Mouse (Mus musculus) intestine, embryonic 16.5 days (tissue): ENCODE measurements around the gene Lnx2. TPM values are rescaled to one million over a fixed set of nuclear protein-coding genes. Genes with fewer than 3 reads are reported as not detected.

Experiments
- ATAC-seq: fragments of 200-750 bp; cut with Nextera tagmentation; 2 replicates; pipeline ENCODE4 v1.8.0; 2017; ENCODE audit warnings: moderate TSS enrichment, moderate library complexity
- H3K27ac ChIP-seq: fragments of 300-500 bp; sonication (generic); 2 replicates; pipeline ENCODE4 v1.5.1; 2014; ENCODE audit warnings: mild to moderate bottlenecking, low read length
- H3K27me3 ChIP-seq: fragments of 300-500 bp; sonication (generic); replicated peaks from 2 replicates; pipeline ENCODE4 v1.6.1; 2014; ENCODE audit warnings: low read length, control low read depth, mixed read lengths; ENCODE audit not compliant: control insufficient read depth, insufficient read depth
- H3K36me3 ChIP-seq: fragments of 300-500 bp; sonication (generic); 2 replicates; pipeline ENCODE4 v1.6.1; 2014; ENCODE audit warnings: low read length, control low read depth; ENCODE audit not compliant: control insufficient read depth, insufficient read depth
- H3K4me1 ChIP-seq: fragments of 300-500 bp; sonication (generic); 2 replicates; pipeline ENCODE4 v1.6.1; 2014; ENCODE audit warnings: low read length, control low read depth, mixed read lengths; ENCODE audit not compliant: control insufficient read depth, insufficient read depth
- H3K4me2 ChIP-seq: fragments of 300-500 bp; sonication (generic); 2 replicates; pipeline ENCODE4 v1.6.1; 2014; ENCODE audit warnings: low read depth, low read length, control low read depth
- H3K4me3 ChIP-seq: fragments of 300-500 bp; sonication (generic); 2 replicates; pipeline ENCODE4 v1.5.1; 2014; ENCODE audit warnings: mild to moderate bottlenecking, low read length
- H3K9ac ChIP-seq: fragments of 300-500 bp; sonication (generic); 2 replicates; pipeline ENCODE4 v1.6.1; 2014; ENCODE audit warnings: low read depth, low read length
- H3K9me3 ChIP-seq: fragments of 300-500 bp; sonication (generic); 2 replicates; pipeline ENCODE4 v1.6.1; 2016; ENCODE audit warnings: low read length, control low read depth; ENCODE audit not compliant: control insufficient read depth
- WGBS: fragments of 180-500 bp; shearing (Covaris S2); extraction: QIAGEN DNeasy Blood & Tissue Kit; methylation state at CpG from one replicate; pipeline ENCODE4 v1.1.7; 2014; 5-methylcytosine and 5-hydroxymethylcytosine counted together
- polyA plus RNA-seq: library from polyadenylated mRNA; unstranded; fragments of >200 nt; fragmentation: Nextera tagmentation; extraction: Ambion mirVana; gene quantifications from 2 replicates; pipeline ENCODE4 v1.2.1, GENCODE M21; 2015

The Lnx2 gene
- polyA plus RNA-seq, 1 experiment from 2014 or later: 15.2 TPM

GRCm38 (mm10) chr5:147068876-147069275 is 7.5 kb downstream of the Lnx2 start:
- WGBS: 78% methylated on average over 5 of the region's 5 CpGs
- ATAC-seq: no peak
- Histone ChIP-seq H3K9me3 (no peaks in the 10 kb centered on the region), H3K9ac (no peak overlapping the region), H3K36me3 (no peaks in the 10 kb centered on the region), H3K4me3 (no peak overlapping the region), H3K27ac (no peak overlapping the region), H3K4me2 (no peak overlapping the region), H3K27me3 (no peaks in the 10 kb centered on the region), H3K4me1 (peaks cover 33% of the 10 kb centered on the region)

GRCm38 (mm10) chr5:147066965-147067364 is 9.4 kb downstream of the Lnx2 start:
- no peak overlapping the region for H3K27ac ChIP-seq
- peaks cover 24% of the 10 kb centered on the region for H3K4me1 ChIP-seq
- H3K4me2 ChIP-seq: no peak overlapping the region
- 55% methylated on average over 5 of the region's 5 CpGs for WGBS
- no peaks in the 10 kb centered on the region for H3K9me3 ChIP-seq
- no peak overlapping the region for H3K9ac ChIP-seq
- no peaks in the 10 kb centered on the region for H3K27me3 ChIP-seq
- no peaks in the 10 kb centered on the region for H3K36me3 ChIP-seq
- no peak overlapping the region for H3K4me3 ChIP-seq
- ATAC-seq: no peak

- Histone ChIP-seq H3K36me3 (no peaks in the 10 kb centered on the region), H3K4me1 (peaks cover 22% of the 10 kb centered on the region), H3K4me2 (no peak overlapping the region), H3K4me3 (no peak overlapping the region), H3K27ac (no peak overlapping the region), H3K9me3 (no peaks in the 10 kb centered on the region), H3K9ac (no peak overlapping the region), H3K27me3 (no peaks in the 10 kb centered on the region)
- 58% methylated on average over 4 of the region's 4 CpGs for WGBS
- no peak for ATAC-seq
These were observed 10.3 kb downstream of the Lnx2 start for GRCm38 (mm10) chr5:147066129-147066528.

- Histone ChIP-seq H3K36me3 (no peaks in the 10 kb centered on the region), H3K9me3 (no peaks in the 10 kb centered on the region), H3K9ac (no peak overlapping the region), H3K4me3 (no peak overlapping the region), H3K4me1 (0 out of 2 replicates have a peak, but pooled peaks cover 14% of the 10 kb centered on the region), H3K27ac (no peak overlapping the region), H3K4me2 (no peak overlapping the region), H3K27me3 (no peaks in the 10 kb centered on the region)
- WGBS: 65% methylated on average over 8 of the region's 8 CpGs
- no peak for ATAC-seq
These were observed 13.1 kb downstream of the Lnx2 start for GRCm38 (mm10) chr5:147063215-147063661.

DNA sequence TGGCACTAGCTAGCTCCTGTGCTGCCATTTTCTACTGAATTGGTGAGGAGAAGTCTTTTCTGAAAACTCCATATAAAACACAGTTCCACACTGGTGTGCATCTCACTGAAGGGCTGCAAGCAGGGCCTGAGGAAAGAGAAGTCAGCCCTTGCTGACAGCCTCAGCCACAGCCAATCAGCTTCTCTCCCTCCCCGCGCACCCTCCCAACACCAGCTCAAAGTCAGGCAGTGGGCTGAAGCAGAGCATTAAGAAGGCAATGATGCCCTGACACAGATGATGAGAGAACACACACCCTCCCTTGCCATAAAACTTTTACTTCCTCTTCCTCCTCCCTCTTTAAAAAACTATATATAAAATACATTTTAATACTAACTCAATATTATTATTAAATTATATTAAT is 16.4 kb downstream of the Lnx2 start:
- 93% methylated on average over 2 of the region's 2 CpGs for whole genome bisulfite sequencing
- Histone ChIP-seq H3K27ac (no peak overlapping the region), H3K4me2 (no peak overlapping the region), H3K36me3 (no peaks in the 10 kb centered on the region), H3K9ac (no peak overlapping the region), H3K4me3 (no peak overlapping the region), H3K27me3 (no peaks in the 10 kb centered on the region), H3K9me3 (no peaks in the 10 kb centered on the region), H3K4me1 (peaks cover 22% of the 10 kb centered on the region)
- no peak for ATAC-seq

GRCm38 (mm10) chr5:147059319-147059718 is 17.1 kb downstream of the Lnx2 start:
- H3K27me3 ChIP-seq: no peaks in the 10 kb centered on the region
- H3K4me1 ChIP-seq: peaks cover 26% of the 10 kb centered on the region
- H3K4me2 ChIP-seq: no peak overlapping the region
- H3K4me3 ChIP-seq: no peak overlapping the region
- no peak overlapping the region for H3K27ac ChIP-seq
- peak; percentile 26; the same call in 1 of the 2 replicates for ATAC-seq
- H3K9me3 ChIP-seq: no peaks in the 10 kb centered on the region
- no peaks in the 10 kb centered on the region for H3K36me3 ChIP-seq
- no peak overlapping the region for H3K9ac ChIP-seq
- 66% methylated on average over 9 of the region's 9 CpGs for WGBS

DNA sequence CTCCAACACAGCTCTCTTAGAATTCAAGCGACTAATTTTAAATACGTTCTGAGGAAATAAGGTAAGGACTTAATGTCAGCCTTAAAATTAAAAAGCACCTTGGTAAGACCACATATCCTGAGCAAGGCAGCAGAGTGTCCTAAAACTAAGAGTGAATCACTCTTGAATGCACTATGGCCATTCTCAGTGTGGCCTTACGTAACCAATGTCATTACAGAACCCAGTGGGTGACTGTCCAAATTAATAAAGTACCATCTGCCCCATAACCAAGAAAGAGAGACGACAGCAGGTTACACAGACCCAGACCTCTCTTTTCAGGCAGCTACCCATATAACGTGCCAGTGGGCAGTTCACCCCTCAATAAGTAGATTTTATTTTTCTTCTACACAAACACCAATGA is 17.7 kb downstream of the Lnx2 start:
- Histone ChIP-seq H3K4me2 (no peak overlapping the region), H3K9ac (no peak overlapping the region), H3K4me1 (peaks cover 32% of the 10 kb centered on the region), H3K4me3 (no peak overlapping the region), H3K27ac (no peak overlapping the region), H3K36me3 (no peaks in the 10 kb centered on the region), H3K9me3 (no peaks in the 10 kb centered on the region), H3K27me3 (no peaks in the 10 kb centered on the region)
- no peak for ATAC-seq
- WGBS: 89% methylated on average over 5 of the region's 5 CpGs

GRCm38 (mm10) chr5:147057626-147058414 is 18.6 kb downstream of the Lnx2 start:
- peak; percentile 66 for ATAC-seq

GRCm38 (mm10) chr5:147056712-147057290 is 19.6 kb downstream of the Lnx2 start:
- peak overlapping the region; percentile 25; the same call in 1 of the 2 replicates for H3K27ac ChIP-seq
- H3K9ac ChIP-seq: no peak overlapping the region
- H3K27me3 ChIP-seq: no peaks in the 10 kb centered on the region
- H3K4me3 ChIP-seq: no peak overlapping the region
- no peak overlapping the region for H3K4me2 ChIP-seq
- no peaks in the 10 kb centered on the region for H3K36me3 ChIP-seq
- WGBS: 84% methylated on average over 10 of the region's 10 CpGs
- ATAC-seq: no peak
- H3K9me3 ChIP-seq: no peaks in the 10 kb centered on the region
- H3K4me1 ChIP-seq: peaks cover 37% of the 10 kb centered on the region

More at GRCm38 (mm10) chr5:147057626-147058414, 18.6 kb downstream of the Lnx2 start:
- Histone ChIP-seq H3K27ac (peak overlapping the region; percentile 25; the same call in 1 of the 2 replicates), H3K27me3 (no peaks in the 10 kb centered on the region), H3K4me3 (no peak overlapping the region), H3K4me1 (peaks cover 32% of the 10 kb centered on the region), H3K9ac (no peak overlapping the region), H3K36me3 (no peaks in the 10 kb centered on the region), H3K9me3 (no peaks in the 10 kb centered on the region), H3K4me2 (no peak overlapping the region)
- WGBS: 54% methylated on average over 9 of the region's 9 CpGs
